In genomic region chr2:115579171-115579900, GRCm38 (mm10) we compare ENCODE assay signal across 10 mouse cellular contexts. TPM values are rescaled to one million over a fixed set of nuclear protein-coding genes. Genes with fewer than 3 reads are reported as not detected.
DNase-seq lines count a peak whose midpoint lies in the region; ATAC-seq lines count a peak whose summit lies in the region.
"Had no signal": no experiment of that assay in that cellular context is flagged by ENCODE, and none has a peak within 500 bp of the region (broad histone marks: within the 10 kb centered on the region; RNA-seq: fewer than 3 reads in every experiment).

No protein-coding gene starts in this region.

- peak overlapping the region; percentile 52 for H3K4me2 ChIP-seq in kidney, embryonic 14.5 days (replicated peaks; ENCODE audit: low read depth, low read length)
- H3K4me2 ChIP-seq in embryonic facial prominence, embryonic 11.5 days (ENCODE audit: low read depth, low read length): peak overlapping the region; percentile 26; the same call in 1 of the 2 replicates
- peak overlapping the region; percentile 11 for H3K4me2 ChIP-seq in intestine, embryonic 16.5 days (ENCODE audit: low read depth, low read length)
- H3K4me2 ChIP-seq in neural tube, embryonic 13.5 days: peak overlapping the region; percentile 37

- peak; percentile 56; the same call in 1 of the 2 replicates for ATAC-seq in kidney, embryonic 14.5 days (ENCODE audit: low FRiP score, low TSS enrichment)
- no peak for ATAC-seq in embryonic facial prominence, embryonic 11.5 days (replicated peaks; ENCODE audit: insufficient number of reproducible peaks, low FRiP score, low TSS enrichment, low read depth)
- no peak for ATAC-seq in intestine, embryonic 16.5 days
- ATAC-seq in neural tube, embryonic 13.5 days (ENCODE audit: low read depth): no peak

- DNase-seq in kidney, adult 11 months: no peak
- DNase-seq in embryonic facial prominence, embryonic 11.5 days (ENCODE audit: low spot score): peak; percentile 65
- no peak for DNase-seq in frontal cortex, postnatal 14 days (ENCODE audit: low spot score in 2 of 2)
- no peak for DNase-seq in layer of hippocampus, adult 18-20 months (ENCODE audit: low spot score in 2 of 2)
- no peak for DNase-seq in Muller cell, postnatal 12 days (ENCODE audit: inconsistent ontology term)
- DNase-seq: cerebellum, postnatal 14 days had no signal

- no peaks in the 10 kb centered on the region for H3K36me3 ChIP-seq in kidney, embryonic 14.5 days (ENCODE audit: control insufficient read depth, insufficient read depth, low read length)
- no peaks in the 10 kb centered on the region for H3K36me3 ChIP-seq in embryonic facial prominence, embryonic 11.5 days (replicated peaks; ENCODE audit: control insufficient read depth, insufficient read depth, low read depth, low read length)
- no peaks in the 10 kb centered on the region for H3K36me3 ChIP-seq in intestine, embryonic 16.5 days (ENCODE audit: control insufficient read depth, insufficient read depth, low read length)
- H3K36me3 ChIP-seq in neural tube, embryonic 13.5 days: no peaks in the 10 kb centered on the region

- H3K4me1 ChIP-seq in kidney, embryonic 14.5 days (ENCODE audit: control insufficient read depth, insufficient read depth, low read length): peaks cover 8% of the 10 kb centered on the region
- H3K4me1 ChIP-seq in embryonic facial prominence, embryonic 11.5 days (ENCODE audit: control insufficient read depth, insufficient read depth, low read length): no peaks in the 10 kb centered on the region; the same call in 1 of the 2 replicates
- peaks cover 12% of the 10 kb centered on the region for H3K4me1 ChIP-seq in intestine, embryonic 16.5 days (ENCODE audit: control insufficient read depth, insufficient read depth, low read length)
- H3K4me1 ChIP-seq in neural tube, embryonic 13.5 days (replicated peaks): peaks cover 22% of the 10 kb centered on the region

- H3K4me3 ChIP-seq in kidney, embryonic 14.5 days (ENCODE audit: low read length): peak overlapping the region; percentile 24; the same call in 1 of the 2 replicates
- H3K4me3 ChIP-seq in embryonic facial prominence, embryonic 11.5 days (ENCODE audit: low read depth, low read length): no peak overlapping the region
- H3K4me3 ChIP-seq in intestine, embryonic 16.5 days (ENCODE audit: low read length): peak overlapping the region; percentile 9; the same call in 1 of the 2 replicates
- H3K4me3 ChIP-seq in neural tube, embryonic 13.5 days: 0 out of 2 replicates have a peak overlapping the region, but pooled peaks have one; percentile 5

- H3K27me3 ChIP-seq in kidney, embryonic 14.5 days (ENCODE audit: control insufficient read depth, insufficient read depth, low read length): no peaks in the 10 kb centered on the region
- no peaks in the 10 kb centered on the region for H3K27me3 ChIP-seq in embryonic facial prominence, embryonic 11.5 days (ENCODE audit: control insufficient read depth, insufficient read depth, low read length)
- no peaks in the 10 kb centered on the region for H3K27me3 ChIP-seq in intestine, embryonic 16.5 days (replicated peaks; ENCODE audit: control insufficient read depth, insufficient read depth, low read length)
- no peaks in the 10 kb centered on the region for H3K27me3 ChIP-seq in neural tube, embryonic 13.5 days
- H3K27me3 ChIP-seq: CH12.LX had no signal

- peak overlapping the region; percentile 51 for H3K9ac ChIP-seq in kidney, embryonic 14.5 days (ENCODE audit: low read depth, low read length)
- no peak overlapping the region for H3K9ac ChIP-seq in embryonic facial prominence, embryonic 11.5 days (replicated peaks; ENCODE audit: low read length)
- H3K9ac ChIP-seq in intestine, embryonic 16.5 days (ENCODE audit: low read depth, low read length): peak overlapping the region; percentile 38
- H3K9ac ChIP-seq in neural tube, embryonic 13.5 days: peak overlapping the region; percentile 31; the same call in 1 of the 2 replicates

- H3K9me3 ChIP-seq in kidney, embryonic 14.5 days (ENCODE audit: control insufficient read depth, low read length): no peaks in the 10 kb centered on the region
- H3K9me3 ChIP-seq in embryonic facial prominence, embryonic 11.5 days (replicated peaks; ENCODE audit: control insufficient read depth, low read length): no peaks in the 10 kb centered on the region
- no peaks in the 10 kb centered on the region for H3K9me3 ChIP-seq in intestine, embryonic 16.5 days (ENCODE audit: control insufficient read depth, low read length)
- no peaks in the 10 kb centered on the region for H3K9me3 ChIP-seq in neural tube, embryonic 13.5 days

- peak overlapping the region; percentile 85 for H3K27ac ChIP-seq in kidney, embryonic 14.5 days (ENCODE audit: low read depth, low read length)
- H3K27ac ChIP-seq in embryonic facial prominence, embryonic 11.5 days (replicated peaks; ENCODE audit: low read depth, low read length): peak overlapping the region; percentile 5; the same call in 1 of the 2 replicates
- 0 out of 2 replicates have a peak overlapping the region, but pooled peaks have one; percentile 8 for H3K27ac ChIP-seq in intestine, embryonic 16.5 days (ENCODE audit: low read length)
- no peak overlapping the region for H3K27ac ChIP-seq in neural tube, embryonic 13.5 days (replicated peaks)

- 25% methylated on average over 18 of the region's 18 CpGs for WGBS in kidney, embryonic 14.5 days
- 28% methylated on average over 18 of the region's 18 CpGs for WGBS in embryonic facial prominence, embryonic 11.5 days
- WGBS in intestine, embryonic 16.5 days: 38% methylated on average over 18 of the region's 18 CpGs
- WGBS in neural tube, embryonic 13.5 days: 26% methylated on average over 18 of the region's 18 CpGs

RNA-seq across cellular contexts. Expression of gene BC052040, which starts 2.2 kb away (rescaled TPM):
- 11.3 and 16.2 TPM in 2 replicates for polyA plus RNA-seq in kidney, embryonic 14.5 days (2014; fragmentation: Nextera tagmentation; extraction: Ambion mirVana)
- 21.1 and 22.9 TPM in 2 replicates for polyA plus RNA-seq in embryonic facial prominence, embryonic 11.5 days (2014; fragmentation: Nextera tagmentation; extraction: Ambion mirVana)
- 14.2 and 14.8 TPM in 2 replicates for polyA plus RNA-seq in intestine, embryonic 16.5 days (2015; fragmentation: Nextera tagmentation; extraction: Ambion mirVana)
- polyA plus RNA-seq in neural tube, embryonic 13.5 days (2015; fragmentation: Nextera tagmentation; extraction: Ambion mirVana): 11.8 and 13.8 TPM in 2 replicates
- total RNA-seq in layer of hippocampus, adult 18-20 months (2021): 1 to 10 TPM; 7.4 to 7.6 TPM
